Mouse (Mus musculus) gastrocnemius, adult 2 months (tissue): ENCODE measurements around the gene Tmem80. TPM values are rescaled to one million over a fixed set of nuclear protein-coding genes. Genes with fewer than 3 reads are reported as not detected.

ENCODE experiments used
- DNase-seq: peaks from one replicate; pipeline ENCODE4 v3.0.0; 2022
- H3K27ac ChIP-seq: fragments of 200-600 bp; 2 replicates; pipeline ENCODE4 v1.8.1; 2022; ENCODE audit warnings: mild to moderate bottlenecking
- H3K4me3 ChIP-seq: fragments of 200-600 bp; 2 replicates; pipeline ENCODE4 v1.8.1; 2022; ENCODE audit warnings: mild to moderate bottlenecking, moderate library complexity
- CTCF ChIP-seq: fragments of 200-600 bp; IDR thresholded peaks from 2 replicates; pipeline ENCODE4 v1.8.1; 2022; ENCODE audit warnings: antibody characterized with exemption, mild to moderate bottlenecking, moderate library complexity
- intact Hi-C: fragments of 180-260 bp; cut with DNase I; formaldehyde crosslinking; loops from one replicate; pipeline ENCODE4 v1.15.1; 2025
- total RNA-seq, 2 experiments: library from RNA; stranded (reverse); gene quantifications; 2 replicates each; pipeline ENCODE4 v1.2.3; 2021

Tmem80 gene
- total RNA-seq, 2 experiments from 2014 or later = 11.5 to 16.9 TPM

DNA sequence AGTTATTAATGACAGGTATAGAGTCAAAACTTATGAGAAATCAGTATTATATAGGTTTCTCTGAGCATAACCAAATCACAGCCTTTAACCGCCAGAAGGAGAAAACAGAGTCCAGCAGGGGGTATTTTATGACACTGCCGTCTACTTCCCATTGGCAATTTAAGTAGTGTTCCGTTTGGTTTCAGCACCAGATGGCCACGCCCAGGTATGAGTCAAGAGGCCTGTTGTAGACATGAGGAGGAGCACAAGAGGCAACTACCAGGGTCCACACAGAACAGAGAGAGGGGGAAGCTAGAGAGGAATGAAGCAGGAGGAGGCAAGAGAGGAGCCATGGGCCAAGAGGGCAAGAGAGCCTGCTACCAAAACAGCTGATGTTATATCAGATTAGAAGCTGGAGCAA is 52.0 kb downstream of the Tmem80 start:
- H3K4me3 ChIP-seq = no peak overlapping the region
- DNase-seq = no peak
- intact Hi-C loops = no loop called here

DNA sequence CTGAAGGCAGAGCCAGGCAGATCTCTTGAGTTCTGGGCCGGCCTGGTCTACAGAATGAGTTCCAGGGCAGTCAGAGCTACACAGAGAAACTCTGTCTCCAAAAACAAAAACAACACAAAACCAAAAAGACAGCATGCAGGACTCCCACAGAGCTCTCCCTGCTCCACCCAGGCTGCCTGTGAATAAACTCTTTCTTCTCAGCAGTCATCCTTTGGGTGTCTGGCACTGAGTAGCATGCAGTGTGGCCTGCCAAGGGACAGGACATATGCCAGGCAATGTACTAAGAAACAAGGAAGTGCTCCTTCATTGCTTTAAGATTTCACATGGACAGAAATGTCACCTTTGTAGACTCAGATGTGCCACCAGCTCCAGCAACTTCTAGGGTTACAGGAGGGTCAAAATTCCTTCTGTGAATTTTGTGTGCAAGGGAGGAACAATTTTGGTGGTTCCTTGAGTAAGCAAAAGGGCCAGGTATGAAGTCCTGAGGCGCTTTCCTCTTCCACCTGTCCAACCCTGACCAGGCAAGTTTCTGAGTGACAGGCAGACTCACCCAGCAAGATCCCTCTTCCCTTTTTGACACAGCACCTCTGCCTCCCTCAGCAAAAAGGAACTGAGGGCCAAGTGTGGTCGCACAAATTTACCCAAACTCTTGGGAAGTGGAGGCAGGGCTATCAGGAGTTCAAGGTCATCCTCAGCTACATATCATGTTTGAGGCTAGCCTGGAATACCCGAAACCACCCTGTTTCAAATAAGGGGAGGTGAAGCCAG is 53.7 kb downstream of the Tmem80 start:
- no peak for TF ChIP-seq CTCF
- intact Hi-C loops = no loop called here
- no peak for DNase-seq
- H3K27ac ChIP-seq = no peak overlapping the region
- H3K4me3 ChIP-seq = no peak overlapping the region

More for the DNA sequence above, 52.0 kb downstream of the Tmem80 start:
- no peak overlapping the region for H3K27ac ChIP-seq
- no peak for TF ChIP-seq CTCF

Other genes with a start within 250 kb of the Tmem80 start
- not detected for gene Pkp3, start 249.5 kb upstream of the Tmem80 start, total RNA-seq
- 1 to 10 TPM; 1.7 TPM for gene Sigirr, start 227.2 kb upstream of the Tmem80 start, total RNA-seq
- gene Ano9, start 209.9 kb upstream of the Tmem80 start, total RNA-seq = not detected
- 10 to 100 TPM; 19.5 to 20.5 TPM for gene Ptdss2, start 205.4 kb upstream of the Tmem80 start, total RNA-seq
- 10 to 100 TPM; 46.5 to 50.9 TPM for gene Rnh1, start 154.9 kb upstream of the Tmem80 start, total RNA-seq
- gene Hras, start 133.7 kb upstream of the Tmem80 start, total RNA-seq = 100 to 1,000 TPM; 117 to 119 TPM
- 1 to 10 TPM; 1.7 to 2.1 TPM for gene Lrrc56, start 133.6 kb upstream of the Tmem80 start, total RNA-seq
- gene Lmntd2, start 113.7 kb upstream of the Tmem80 start, total RNA-seq = not detected
- gene Rassf7, start 111.9 kb upstream of the Tmem80 start, total RNA-seq = under 1 TPM in 1 of 2 experiments, not detected in 1; 0.28 TPM
- gene Phrf1, start 99.0 kb upstream of the Tmem80 start, total RNA-seq = 10 to 100 TPM; 22.4 to 28.1 TPM
- 1 to 10 TPM; 1.1 TPM for gene Irf7, start 61.3 kb upstream of the Tmem80 start, total RNA-seq
- not detected for gene Cdhr5, start 51.0 kb upstream of the Tmem80 start, total RNA-seq
- not detected for gene Sct, start 48.6 kb upstream of the Tmem80 start, total RNA-seq
- gene Drd4, start 35.7 kb upstream of the Tmem80 start, total RNA-seq = not detected
- gene Deaf1, start within 50 bp of the Tmem80 start, total RNA-seq = 10 to 100 TPM; 13.3 to 14.0 TPM
- gene Eps8l2, start 11.1 kb downstream of the Tmem80 start, total RNA-seq = 1 to 10 TPM; 2.6 to 3.1 TPM
- gene Taldo1, start 64.5 kb downstream of the Tmem80 start, total RNA-seq = 10 to 100 TPM; 77.5 to 88.3 TPM
- 1 to 10 TPM; 5.5 to 8.3 TPM for gene Gatd1, start 86.4 kb downstream of the Tmem80 start, total RNA-seq
- gene Cend1, start 101.8 kb downstream of the Tmem80 start, total RNA-seq = under 1 TPM; 0.28 to 0.31 TPM
- gene Slc25a22, start 110.2 kb downstream of the Tmem80 start, total RNA-seq = 10 to 100 TPM; 18.6 to 26.1 TPM
- gene Pidd1, start 116.3 kb downstream of the Tmem80 start, total RNA-seq = under 1 TPM; 0.08 to 0.20 TPM
- gene Rplp2, start 119.6 kb downstream of the Tmem80 start, total RNA-seq = 100 to 1,000 TPM; 567 to 623 TPM
- gene Pnpla2, start 127.5 kb downstream of the Tmem80 start, total RNA-seq = 100 to 1,000 TPM; 345 to 348 TPM
- 1 to 10 TPM; 6.1 to 6.3 TPM for gene Cracr2b, start 133.4 kb downstream of the Tmem80 start, total RNA-seq
- gene Cd151, start 139.7 kb downstream of the Tmem80 start, total RNA-seq = 10 to 100 TPM; 83.2 to 90.2 TPM
- gene Polr2l, start 147.4 kb downstream of the Tmem80 start, total RNA-seq = 10 to 100 TPM; 55.5 to 58.8 TPM
- gene Tspan4, start 147.5 kb downstream of the Tmem80 start, total RNA-seq = 1 to 10 TPM; 7.6 to 8.2 TPM
- 10 to 100 TPM; 11.5 to 21.6 TPM for gene Chid1, start 212.1 kb downstream of the Tmem80 start, total RNA-seq
- 10 to 100 TPM; 52.2 to 52.9 TPM for gene Ap2a2, start 234.4 kb downstream of the Tmem80 start, total RNA-seq